Mouse (Mus musculus): ENCODE data around the gene Gpr137b.
"Not testable (repeated sequence)": the region's sequence is repeated elsewhere in the genome, so short reads cannot be mapped to it uniquely, and the experiment has no call there.

- TF ChIP-seq HCFC1 (IDR thresholded peaks at IDR 0.05; ENCODE audit: borderline replicate concordance, insufficient read depth, low read length); MAFK (IDR thresholded peaks at IDR 0.05; ENCODE audit: insufficient read depth, low read depth, low read length); ZC3H11A (IDR thresholded peaks at IDR 0.05; ENCODE audit: borderline replicate concordance, low read depth, low read length); ZNF384 (IDR thresholded peaks at IDR 0.05; ENCODE audit: low read depth, low read length): not testable (repeated sequence)
Observed at GRCm38 (mm10) chr13:13400851-13401250, 7.0 kb upstream of the Gpr137b start.

All from ES-E14 (cell line).